Mouse (Mus musculus) stomach, embryonic 15.5 days (tissue): ENCODE results near the gene Rpl19. TPM values are rescaled to one million over a fixed set of nuclear protein-coding genes. Genes with fewer than 3 reads are reported as not detected.

Source experiments
- ATAC-seq: fragments of 200-750 bp; cut with Nextera tagmentation; 2 replicates; pipeline ENCODE4 v1.8.0; 2017; ENCODE audit warnings: low read depth, moderate number of reproducible peaks, moderate TSS enrichment; ENCODE audit not compliant: insufficient read depth, low FRiP score
- H3K27ac ChIP-seq: fragments of 300-500 bp; sonication (generic); 2 replicates; pipeline ENCODE4 v1.5.1; 2015; ENCODE audit warnings: mild to moderate bottlenecking, inconsistent platforms
- H3K27me3 ChIP-seq: fragments of 300-500 bp; sonication (generic); replicated peaks from 2 replicates; pipeline ENCODE4 v1.6.1; 2015; ENCODE audit warnings: inconsistent platforms
- H3K36me3 ChIP-seq: fragments of 300-500 bp; sonication (generic); 2 replicates; pipeline ENCODE4 v1.6.1; 2015; ENCODE audit warnings: inconsistent platforms
- H3K4me1 ChIP-seq: fragments of 300-500 bp; sonication (generic); 2 replicates; pipeline ENCODE4 v1.6.1; 2015; ENCODE audit warnings: inconsistent platforms
- H3K4me2 ChIP-seq: fragments of 300-500 bp; sonication (generic); 2 replicates; pipeline ENCODE4 v1.6.1; 2015; ENCODE audit warnings: mild to moderate bottlenecking, inconsistent platforms
- H3K4me3 ChIP-seq: fragments of 300-500 bp; sonication (generic); replicated peaks from 2 replicates; pipeline ENCODE4 v1.5.1; 2015; ENCODE audit warnings: inconsistent platforms
- H3K9ac ChIP-seq: fragments of 300-500 bp; sonication (generic); 2 replicates; pipeline ENCODE4 v1.6.1; 2015; ENCODE audit warnings: inconsistent platforms
- H3K9me3 ChIP-seq: fragments of 300-500 bp; sonication (generic); 2 replicates; pipeline ENCODE4 v1.6.1; 2016; ENCODE audit warnings: inconsistent platforms
- WGBS: fragments of 180-500 bp; shearing (Covaris S2); methylation state at CpG from one replicate; pipeline ENCODE4 v1.1.7; 2015; 5-methylcytosine and 5-hydroxymethylcytosine counted together
- polyA plus RNA-seq: library from polyadenylated mRNA; unstranded; fragments of >200 nt; fragmentation: Nextera tagmentation; extraction: Ambion mirVana; gene quantifications from 2 replicates; pipeline ENCODE4 v1.2.1, GENCODE M21; 2015

Gene Rpl19
- polyA plus RNA-seq: 855 and 1,061 TPM in 2 replicates

DNA sequence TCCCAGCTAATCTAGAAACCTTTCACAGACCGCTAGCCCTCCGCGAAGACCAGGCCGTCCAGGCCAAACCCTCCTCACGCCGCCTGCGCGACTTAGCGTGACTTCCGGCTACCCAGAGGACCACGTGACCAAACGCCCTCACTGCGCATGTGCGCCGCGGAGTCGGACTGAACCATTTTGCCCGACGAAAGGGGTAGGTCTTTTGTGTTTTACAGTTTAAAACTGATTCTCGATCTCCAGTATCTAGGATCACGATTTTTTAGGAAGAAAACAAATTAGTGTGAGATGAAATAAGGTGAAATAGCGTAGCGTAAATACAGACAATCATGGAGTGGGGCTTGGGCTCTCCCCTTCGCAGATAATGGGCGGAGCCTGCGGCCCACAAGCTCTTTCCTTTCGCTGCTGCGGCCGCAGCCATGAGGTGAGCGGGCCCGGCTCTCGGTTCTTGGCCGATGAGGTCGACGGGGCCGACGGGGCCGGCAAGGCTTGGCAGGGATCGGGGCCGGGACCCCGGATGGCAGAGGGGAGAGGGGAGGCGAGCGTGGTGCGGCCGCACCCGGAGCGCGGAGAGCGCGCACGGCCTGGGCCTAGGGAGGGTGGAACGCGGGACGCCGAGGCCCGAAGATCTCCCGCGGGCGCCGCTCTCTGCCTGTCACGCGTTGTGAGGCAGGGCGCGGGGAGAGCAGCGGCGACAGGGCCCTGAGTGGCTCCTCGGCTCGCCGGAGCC, at the start of gene Rpl19:
Gene Rpl19 (plus strand): TSS at position 141 of the 727 bp plus-strand sequence.
- Histone ChIP-seq H3K4me1 (peaks cover 16% of the 10 kb centered on the region), H3K27ac (peak within 1 kb of the TSS; percentile 91), H3K36me3 (peaks cover 30% of the 10 kb centered on the region), H3K27me3 (no peaks in the 10 kb centered on the region), H3K9ac (peak within 1 kb of the TSS; percentile 97), H3K4me2 (peak within 1 kb of the TSS; percentile 73), H3K4me3 (peak within 1 kb of the TSS; percentile 87), H3K9me3 (no peaks in the 10 kb centered on the region)
- WGBS: under 1% methylated on average over 69 of the region's 69 CpGs
- ATAC-seq: peak; percentile 75

DNA sequence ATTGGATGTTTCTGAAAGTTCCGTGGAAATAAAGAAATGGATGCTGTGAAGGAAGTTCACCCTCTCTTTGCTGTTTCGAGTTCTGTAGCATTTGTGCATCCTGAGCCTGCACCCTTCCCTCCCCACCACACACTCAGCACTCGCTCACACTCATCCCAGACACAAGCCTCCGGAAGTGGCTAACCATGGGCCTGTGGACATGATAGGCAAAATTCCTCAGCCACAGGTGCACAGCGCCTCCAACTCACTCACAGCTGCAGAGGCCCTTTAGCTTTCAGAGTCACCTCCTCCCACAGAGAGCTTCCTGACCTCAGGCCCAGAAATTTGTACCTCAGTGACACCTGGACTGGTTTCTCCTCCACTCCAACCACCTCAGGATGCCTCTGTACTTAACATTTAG, 48.7 kb upstream of the Rpl19 start:
- Histone ChIP-seq H3K4me2 (no peak overlapping the region), H3K4me3 (no peak overlapping the region), H3K9me3 (no peaks in the 10 kb centered on the region), H3K27ac (no peak overlapping the region), H3K36me3 (no peaks in the 10 kb centered on the region), H3K4me1 (no peaks in the 10 kb centered on the region), H3K27me3 (no peaks in the 10 kb centered on the region), H3K9ac (no peak overlapping the region)
- WGBS: 74% methylated on average over 5 of the region's 5 CpGs
- ATAC-seq: no peak

- Histone ChIP-seq H3K36me3 (no peaks in the 10 kb centered on the region), H3K9ac (no peak overlapping the region), H3K4me2 (no peak overlapping the region), H3K4me1 (no peaks in the 10 kb centered on the region), H3K27ac (no peak overlapping the region), H3K4me3 (no peak overlapping the region), H3K9me3 (no peaks in the 10 kb centered on the region), H3K27me3 (no peaks in the 10 kb centered on the region)
- WGBS: 83% methylated on average over 13 of the region's 13 CpGs
- ATAC-seq: no peak
These were observed 48.1 kb upstream of the Rpl19 start for GRCm38 (mm10) chr11:97978392-97978791.

DNA sequence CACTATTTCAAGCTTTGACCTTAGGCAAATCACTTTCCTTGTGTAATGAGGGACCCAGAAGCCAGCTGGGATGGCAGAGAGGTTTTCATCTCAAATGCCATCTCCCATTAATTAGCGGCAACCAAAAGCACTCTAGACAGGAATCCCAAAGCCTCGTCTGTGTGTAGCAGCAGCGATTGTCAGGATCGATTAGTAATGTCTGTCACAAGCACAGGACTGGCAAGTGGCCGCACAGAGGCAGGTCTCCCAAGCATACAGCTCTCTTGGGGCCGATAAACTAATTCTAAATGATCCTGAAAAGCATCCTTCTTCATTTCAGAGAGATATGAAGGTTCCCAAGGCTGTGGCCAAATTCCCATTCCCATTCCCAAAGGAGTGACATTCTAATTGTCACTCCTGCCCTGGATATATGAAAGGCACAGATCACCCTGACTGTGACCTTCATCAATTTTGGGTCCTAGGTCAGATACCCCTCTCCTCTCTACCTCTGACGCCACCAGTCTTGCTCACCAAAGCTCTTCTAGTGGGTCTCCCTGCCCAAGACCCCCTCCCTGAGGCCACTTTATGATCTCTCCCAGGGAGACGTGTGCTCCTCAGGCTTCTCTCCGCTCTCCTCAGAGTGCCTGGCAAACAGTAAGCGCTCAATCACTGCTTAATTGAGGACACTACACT, 46.5 kb upstream of the Rpl19 start:
- H3K4me1 ChIP-seq: no peaks in the 10 kb centered on the region
- no peaks in the 10 kb centered on the region for H3K9me3 ChIP-seq
- H3K4me2 ChIP-seq: no peak overlapping the region
- H3K27ac ChIP-seq: no peak overlapping the region
- 66% methylated on average over 10 of the region's 10 CpGs for WGBS
- H3K4me3 ChIP-seq: no peak overlapping the region
- no peak overlapping the region for H3K9ac ChIP-seq
- no peaks in the 10 kb centered on the region for H3K36me3 ChIP-seq
- H3K27me3 ChIP-seq: peaks cover 2% of the 10 kb centered on the region; the same call in 1 of the 2 replicates
- ATAC-seq: no peak

DNA sequence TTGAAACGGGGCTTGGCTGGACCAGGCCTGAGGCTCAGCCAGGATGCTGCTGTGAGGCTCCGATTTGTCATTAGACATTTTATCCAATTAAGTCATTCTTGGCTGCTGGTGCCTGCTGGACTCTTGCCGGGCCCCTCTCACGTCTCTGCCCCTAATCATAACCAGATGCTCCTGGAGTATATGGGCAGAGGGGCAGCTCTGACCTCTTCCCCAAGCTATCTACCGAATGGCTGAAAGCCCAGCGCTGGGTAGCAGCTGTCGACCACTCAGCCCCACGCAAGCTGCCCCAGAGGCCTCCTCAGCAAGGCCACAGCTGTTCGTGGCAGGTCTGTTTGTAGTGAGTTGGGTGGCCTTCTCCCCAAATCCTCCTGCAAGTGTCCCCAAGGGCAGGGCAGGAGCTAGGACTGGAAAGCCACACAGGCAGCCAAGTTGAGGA, 46.0 kb upstream of the Rpl19 start:
- WGBS: 56% methylated on average over 9 of the region's 9 CpGs
- H3K4me2 ChIP-seq: no peak overlapping the region
- no peak; the same call in 1 of the 2 replicates for ATAC-seq

DNA sequence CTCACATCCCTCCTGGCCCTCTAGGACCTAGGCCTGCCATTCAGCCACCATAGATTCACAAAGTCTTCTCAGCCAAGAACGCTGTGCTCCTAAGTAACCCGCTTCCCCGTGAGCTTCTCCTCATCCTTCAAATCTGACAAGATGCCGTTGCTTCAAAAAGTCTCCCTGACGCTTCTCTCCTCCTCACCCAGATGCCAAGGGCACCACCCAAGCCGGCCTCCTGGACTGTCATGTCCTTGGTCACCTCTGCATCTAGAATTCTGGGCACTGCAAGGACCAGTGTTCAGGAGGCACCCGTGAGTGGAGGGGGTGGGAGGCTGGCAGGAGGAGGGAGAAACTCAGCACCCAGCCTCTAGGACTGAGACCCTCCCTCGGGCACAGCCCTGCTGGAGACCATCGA, 43.8 kb upstream of the Rpl19 start:
- Histone ChIP-seq H3K9ac (no peak overlapping the region), H3K27me3 (peaks cover 17% of the 10 kb centered on the region), H3K4me3 (no peak overlapping the region), H3K9me3 (no peaks in the 10 kb centered on the region), H3K27ac (no peak overlapping the region), H3K4me1 (peaks cover 11% of the 10 kb centered on the region; the same call in 1 of the 2 replicates), H3K4me2 (no peak overlapping the region), H3K36me3 (no peaks in the 10 kb centered on the region)
- 77% methylated on average over 9 of the region's 9 CpGs for WGBS
- ATAC-seq: no peak

More for the DNA sequence above, 46.0 kb upstream of the Rpl19 start:
- Histone ChIP-seq H3K9me3 (no peaks in the 10 kb centered on the region), H3K27me3 (peaks cover 8% of the 10 kb centered on the region), H3K36me3 (no peaks in the 10 kb centered on the region), H3K27ac (no peak overlapping the region), H3K4me1 (peaks cover under 1% of the 10 kb centered on the region; the same call in 1 of the 2 replicates), H3K4me3 (no peak overlapping the region), H3K9ac (no peak overlapping the region)

- Histone ChIP-seq H3K36me3 (no peaks in the 10 kb centered on the region), H3K27ac (no peak overlapping the region), H3K4me2 (no peak overlapping the region), H3K9ac (no peak overlapping the region), H3K9me3 (no peaks in the 10 kb centered on the region), H3K4me3 (no peak overlapping the region), H3K27me3 (peaks cover 17% of the 10 kb centered on the region), H3K4me1 (peaks cover 11% of the 10 kb centered on the region; the same call in 1 of the 2 replicates)
- 85% methylated on average over 3 of the region's 3 CpGs for WGBS
- ATAC-seq: no peak
These were observed 43.0 kb upstream of the Rpl19 start for GRCm38 (mm10) chr11:97983506-97983905.

- H3K4me1 ChIP-seq: peaks cover 11% of the 10 kb centered on the region; the same call in 1 of the 2 replicates
- H3K27ac ChIP-seq: no peak overlapping the region
- 69% methylated on average over 1 of the region's 1 CpGs for WGBS
- ATAC-seq: no peak
- no peak overlapping the region for H3K9ac ChIP-seq
- H3K36me3 ChIP-seq: no peaks in the 10 kb centered on the region
- no peaks in the 10 kb centered on the region for H3K9me3 ChIP-seq
- peaks cover 17% of the 10 kb centered on the region for H3K27me3 ChIP-seq
- no peak overlapping the region for H3K4me3 ChIP-seq
- no peak overlapping the region for H3K4me2 ChIP-seq
These were observed 42.5 kb upstream of the Rpl19 start for GRCm38 (mm10) chr11:97983983-97984382.

- H3K4me3 ChIP-seq: peak within 1 kb of the TSS; percentile 95
- H3K27me3 ChIP-seq: peaks cover 17% of the 10 kb centered on the region
- H3K36me3 ChIP-seq: no peaks in the 10 kb centered on the region
- peak within 1 kb of the TSS; percentile 22; the same call in 1 of the 2 replicates for H3K9ac ChIP-seq
- H3K4me1 ChIP-seq: peaks cover 14% of the 10 kb centered on the region; the same call in 1 of the 2 replicates
- no peak within 1 kb of the TSS for H3K27ac ChIP-seq
- 1% methylated on average over 74 of the region's 74 CpGs for WGBS
- no peaks in the 10 kb centered on the region for H3K9me3 ChIP-seq
- H3K4me2 ChIP-seq: peak within 1 kb of the TSS; percentile 77
- no peak for ATAC-seq
These were observed 40.5 kb upstream of the Rpl19 start, which contains the start of gene Plxdc1 for GRCm38 (mm10) chr11:97985727-97986677. Gene Plxdc1 (minus strand): TSS chr11:97986444.

- Histone ChIP-seq H3K4me2 (peak overlapping the region; percentile 77), H3K4me1 (peaks cover 14% of the 10 kb centered on the region; the same call in 1 of the 2 replicates), H3K9me3 (no peaks in the 10 kb centered on the region), H3K36me3 (no peaks in the 10 kb centered on the region), H3K27me3 (peaks cover 17% of the 10 kb centered on the region), H3K27ac (no peak overlapping the region), H3K9ac (no peak overlapping the region), H3K4me3 (peak overlapping the region; percentile 95)
- ATAC-seq: no peak
- WGBS: 31% methylated on average over 14 of the region's 17 CpGs
These were observed 39.6 kb upstream of the Rpl19 start for GRCm38 (mm10) chr11:97986738-97987465.
